Mouse (Mus musculus) E14TG2a.4 (cell line): ENCODE measurements at regions not wholly inside any gene's neighbourhood (a gene's known extent, or its start where the extent isn't known, plus 50 kb on each side); places are given as distances from the start of the nearest gene placed in this dataset.

ENCODE experiments used
- CTCF ChIP-seq: conservative IDR thresholded peaks from 2 replicates; pipeline ENCODE4 v1.5.1; 2014; ENCODE audit warnings: low read length
- NANOG ChIP-seq: IDR thresholded peaks from 2 replicates; pipeline ENCODE4 v1.6.1; 2014; ENCODE audit warnings: borderline replicate concordance, low read length, mixed read lengths
- POU5F1 ChIP-seq: IDR thresholded peaks from 2 replicates; pipeline ENCODE4 v1.6.1; 2014; ENCODE audit warnings: low read length, borderline replicate concordance

- TF ChIP-seq CTCF (no peak), NANOG (no peak), POU5F1 (no peak)
Observed at GRCm38 (mm10) chr12:98059419-98060180, 199.7 kb downstream of the Galc start.
